Mouse (Mus musculus): ENCODE results near the gene Frs3. TPM values are rescaled to one million over a fixed set of nuclear protein-coding genes. Genes with fewer than 3 reads are reported as not detected.
A peak's percentile ranks its signal among the peaks of the same experiment; 100 is the strongest.

Frs3 gene
- polyA plus RNA-seq, 1 experiment from 2014 or later: 4.1 TPM

DNA sequence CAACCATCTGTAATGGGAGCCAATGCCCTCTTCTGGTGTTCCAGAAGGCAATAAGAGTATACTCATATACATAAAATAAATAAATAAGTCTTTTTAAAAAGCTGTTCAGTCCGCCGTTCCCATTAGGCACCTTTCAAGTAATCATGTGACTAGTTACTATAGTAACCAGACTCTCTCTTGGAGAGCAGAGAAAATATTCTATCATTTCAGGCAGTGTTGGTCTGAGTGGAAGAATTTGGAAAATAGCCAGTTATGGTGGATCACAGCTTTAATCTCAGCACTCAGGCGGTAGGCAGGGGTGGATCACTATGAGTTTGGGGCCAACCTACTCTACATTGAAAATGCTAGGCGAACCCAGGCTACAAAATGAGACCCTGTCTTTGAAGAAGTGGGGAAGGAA, 19.7 kb upstream of the Frs3 start:
- no peaks in the 10 kb centered on the region for H3K9me3 ChIP-seq (replicated peaks)
- 0 out of 2 replicates have a peak, but pooled peaks cover 4% of the 10 kb centered on the region for H3K27me3 ChIP-seq
- H3K4me2 ChIP-seq: no peak overlapping the region
- peaks cover 13% of the 10 kb centered on the region for H3K4me1 ChIP-seq (replicated peaks)
- no peaks in the 10 kb centered on the region for H3K36me3 ChIP-seq
- no peak overlapping the region for H3K27ac ChIP-seq
- WGBS: 68% methylated on average over 4 of the region's 4 CpGs
- H3K9ac ChIP-seq: no peak overlapping the region
- ATAC-seq (replicated peaks; ENCODE audit: insufficient number of reproducible peaks, insufficient read depth, low FRiP score, low read depth): no peak
- H3K4me3 ChIP-seq: no peak overlapping the region

DNA sequence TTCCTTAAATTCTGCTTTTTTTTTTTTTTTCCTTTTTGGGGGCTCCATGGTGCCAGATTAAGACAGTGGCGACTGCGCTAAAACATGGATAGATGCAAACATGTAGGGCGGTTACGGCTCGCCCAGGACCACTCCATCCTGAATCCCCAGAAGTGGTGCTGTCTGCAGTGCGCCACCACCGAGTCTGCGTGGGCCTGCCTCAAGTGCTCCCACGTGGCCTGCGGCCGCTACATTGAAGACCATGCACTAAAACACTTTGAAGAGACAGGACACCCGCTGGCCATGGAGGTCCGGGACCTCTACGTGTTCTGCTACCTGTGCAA, 16.9 kb upstream of the Frs3 start:
- peaks cover 13% of the 10 kb centered on the region for H3K4me1 ChIP-seq (replicated peaks)
- peak overlapping the region; percentile 52 for H3K9ac ChIP-seq
- H3K9me3 ChIP-seq (replicated peaks): no peaks in the 10 kb centered on the region
- 20% methylated on average over 14 of the region's 14 CpGs for WGBS
- peak overlapping the region; percentile 83 for H3K4me2 ChIP-seq
- H3K4me3 ChIP-seq: peak overlapping the region; percentile 49
- peak; percentile 32; the same call in 1 of the 2 replicates for ATAC-seq (replicated peaks; ENCODE audit: insufficient number of reproducible peaks, insufficient read depth, low FRiP score, low read depth)
- no peaks in the 10 kb centered on the region for H3K36me3 ChIP-seq
- H3K27ac ChIP-seq: no peak overlapping the region
- 0 out of 2 replicates have a peak, but pooled peaks cover 4% of the 10 kb centered on the region for H3K27me3 ChIP-seq

GRCm38 (mm10) chr17:47672311-47673111, 16.3 kb upstream of the Frs3 start:
- no peaks in the 10 kb centered on the region for H3K9me3 ChIP-seq (replicated peaks)
- peaks cover 13% of the 10 kb centered on the region for H3K4me1 ChIP-seq (replicated peaks)
- peak overlapping the region; percentile 83 for H3K4me2 ChIP-seq
- peak overlapping the region; percentile 49 for H3K4me3 ChIP-seq
- H3K9ac ChIP-seq: peak overlapping the region; percentile 52
- 0 out of 2 replicates have a peak, but pooled peaks cover 4% of the 10 kb centered on the region for H3K27me3 ChIP-seq
- no peaks in the 10 kb centered on the region for H3K36me3 ChIP-seq
- peak; percentile 81 for ATAC-seq (replicated peaks; ENCODE audit: insufficient number of reproducible peaks, insufficient read depth, low FRiP score, low read depth)
- WGBS: 5% methylated on average over 68 of the region's 68 CpGs
- H3K27ac ChIP-seq: no peak overlapping the region

- 0 out of 2 replicates have a peak, but pooled peaks cover 4% of the 10 kb centered on the region for H3K27me3 ChIP-seq
- no peak for ATAC-seq (replicated peaks; ENCODE audit: insufficient number of reproducible peaks, insufficient read depth, low FRiP score, low read depth)
- H3K4me1 ChIP-seq (replicated peaks): peaks cover 13% of the 10 kb centered on the region
- H3K27ac ChIP-seq: no peak overlapping the region
- no peak overlapping the region for H3K9ac ChIP-seq
- peaks cover 21% of the 10 kb centered on the region for H3K36me3 ChIP-seq
- no peaks in the 10 kb centered on the region for H3K9me3 ChIP-seq (replicated peaks)
- H3K4me2 ChIP-seq: no peak overlapping the region
- WGBS: 21% methylated on average over 9 of the region's 9 CpGs
- H3K4me3 ChIP-seq: no peak overlapping the region
Observed at GRCm38 (mm10) chr17:47676581-47676980, 12.2 kb upstream of the Frs3 start.

DNA sequence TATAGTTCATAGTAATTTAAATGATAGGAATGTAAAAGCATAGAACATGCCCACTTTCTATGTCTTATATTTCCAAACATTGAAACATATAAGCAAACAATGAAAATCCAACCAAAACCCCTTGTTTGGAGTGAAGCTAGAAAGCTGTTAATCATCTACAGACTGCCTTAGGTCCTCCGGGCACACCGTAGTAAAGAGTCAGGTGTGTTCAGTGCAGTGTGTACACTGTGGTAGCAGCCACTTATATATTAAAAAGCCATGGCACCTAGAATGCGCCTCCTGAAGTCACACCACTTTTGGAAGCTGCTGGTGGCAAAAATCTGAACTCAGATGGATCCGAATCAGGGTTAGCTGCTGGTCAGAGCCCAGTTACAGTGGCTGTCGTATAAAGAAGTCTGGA, 10.6 kb upstream of the Frs3 start:
- WGBS: 90% methylated on average over 5 of the region's 5 CpGs
- Histone ChIP-seq H3K4me2 (no peak overlapping the region), H3K4me1 (replicated peaks) (peaks cover under 1% of the 10 kb centered on the region; the same call in 1 of the 2 replicates), H3K9me3 (replicated peaks) (no peaks in the 10 kb centered on the region), H3K9ac (no peak overlapping the region), H3K27me3 (no peaks in the 10 kb centered on the region), H3K4me3 (no peak overlapping the region), H3K36me3 (peaks cover 36% of the 10 kb centered on the region), H3K27ac (no peak overlapping the region)
- ATAC-seq (replicated peaks; ENCODE audit: insufficient number of reproducible peaks, insufficient read depth, low FRiP score, low read depth): no peak

DNA sequence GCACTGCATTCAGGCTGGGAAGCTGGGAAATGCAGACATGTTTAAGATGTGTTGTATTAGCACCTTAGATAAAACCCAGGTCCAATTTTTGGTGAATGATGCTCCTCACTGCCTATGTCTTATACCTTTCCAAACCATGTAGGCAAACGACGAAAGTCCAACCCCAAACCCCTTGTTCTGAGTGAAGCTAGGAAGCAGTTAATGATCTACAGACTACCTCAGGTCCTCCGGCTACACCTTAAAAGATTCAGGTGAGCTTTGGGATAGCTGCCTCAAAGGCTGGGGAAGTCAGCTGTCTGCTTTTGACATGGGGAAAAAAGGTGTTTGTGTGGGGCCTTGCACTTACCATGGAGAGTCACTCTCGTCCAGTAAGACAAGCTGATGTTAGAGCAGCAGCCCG, 10.1 kb upstream of the Frs3 start:
- no peaks in the 10 kb centered on the region for H3K9me3 ChIP-seq (replicated peaks)
- H3K4me3 ChIP-seq: no peak overlapping the region
- H3K4me2 ChIP-seq: no peak overlapping the region
- H3K36me3 ChIP-seq: peaks cover 38% of the 10 kb centered on the region
- no peak overlapping the region for H3K9ac ChIP-seq
- H3K4me1 ChIP-seq (replicated peaks): no peaks in the 10 kb centered on the region
- 84% methylated on average over 5 of the region's 5 CpGs for WGBS
- H3K27me3 ChIP-seq: no peaks in the 10 kb centered on the region
- H3K27ac ChIP-seq: no peak overlapping the region
- ATAC-seq (replicated peaks; ENCODE audit: insufficient number of reproducible peaks, insufficient read depth, low FRiP score, low read depth): no peak

- Histone ChIP-seq H3K36me3 (peaks cover 54% of the 10 kb centered on the region), H3K9me3 (replicated peaks) (no peaks in the 10 kb centered on the region), H3K27me3 (no peaks in the 10 kb centered on the region), H3K4me2 (no peak overlapping the region), H3K9ac (no peak overlapping the region), H3K4me3 (no peak overlapping the region), H3K27ac (no peak overlapping the region), H3K4me1 (replicated peaks) (peaks cover 8% of the 10 kb centered on the region)
- 83% methylated on average over 4 of the region's 4 CpGs for WGBS
- no peak for ATAC-seq (replicated peaks; ENCODE audit: insufficient number of reproducible peaks, insufficient read depth, low FRiP score, low read depth)
Observed at GRCm38 (mm10) chr17:47682836-47683235, 6.0 kb upstream of the Frs3 start.

DNA sequence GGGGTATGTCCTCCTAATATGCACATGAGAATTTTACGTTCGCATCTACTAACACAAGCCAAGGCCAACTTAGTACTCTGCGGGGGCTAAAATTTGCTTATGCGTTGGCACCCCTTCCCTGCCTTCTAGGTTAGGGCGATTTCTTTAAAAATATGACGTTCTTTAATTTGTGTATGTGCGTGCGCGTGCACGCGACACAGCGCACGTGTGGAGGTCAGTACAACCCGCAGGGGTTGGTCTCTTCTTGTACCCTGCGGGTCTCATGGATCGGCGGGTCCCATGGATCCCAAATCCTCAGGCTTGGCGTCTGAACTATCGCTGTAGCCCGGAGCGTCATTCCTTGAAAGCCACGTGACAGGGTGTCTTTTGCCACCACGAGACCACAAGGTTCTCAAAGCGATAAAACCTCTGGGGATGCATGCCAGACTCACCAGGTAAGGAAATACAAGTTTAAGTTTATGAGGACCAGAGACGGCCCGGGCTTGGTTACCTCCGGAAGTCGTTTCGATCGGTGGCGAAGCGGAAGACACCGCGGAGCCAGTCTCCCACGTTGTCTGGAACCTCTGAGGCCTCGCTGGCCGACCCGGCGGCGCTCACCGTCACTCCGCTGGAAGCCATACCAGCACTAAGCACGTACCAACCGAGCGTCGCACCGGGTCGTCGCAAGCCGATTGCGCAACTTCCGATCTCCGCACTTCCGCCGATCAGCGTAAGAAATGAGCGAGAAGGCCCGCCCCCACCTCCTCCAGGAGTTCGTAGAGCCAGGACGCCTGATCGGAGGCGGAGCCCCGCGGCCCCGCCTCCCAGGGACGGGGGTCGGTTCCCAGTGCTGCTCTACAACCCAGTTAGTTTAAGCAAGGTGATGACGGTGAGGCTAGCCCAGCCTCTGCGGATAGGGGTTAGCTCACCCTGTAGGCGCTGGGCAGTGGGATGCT, 1.2 kb upstream of the Frs3 start:
- Histone ChIP-seq H3K4me2 (peak overlapping the region; percentile 97), H3K9me3 (replicated peaks) (no peaks in the 10 kb centered on the region), H3K4me1 (replicated peaks) (peaks cover 17% of the 10 kb centered on the region), H3K27ac (peak overlapping the region; percentile 81), H3K9ac (peak overlapping the region; percentile 79), H3K36me3 (peaks cover 24% of the 10 kb centered on the region), H3K27me3 (no peaks in the 10 kb centered on the region; the same call in 1 of the 2 replicates), H3K4me3 (peak overlapping the region; percentile 79)
- under 1% methylated on average over 70 of the region's 70 CpGs for WGBS
- peak; percentile 90 for ATAC-seq (replicated peaks; ENCODE audit: insufficient number of reproducible peaks, insufficient read depth, low FRiP score, low read depth)

GRCm38 (mm10) chr17:47688344-47688607, 554 bp upstream of the Frs3 start, which contains the start of gene Tomm6:
Tomm6 (minus strand) TSS chr17:47688386.
- Histone ChIP-seq H3K4me2 (peak within 1 kb of the TSS; percentile 97), H3K4me3 (peak within 1 kb of the TSS; percentile 79), H3K27me3 (no peaks in the 10 kb centered on the region; the same call in 1 of the 2 replicates), H3K36me3 (peaks cover 18% of the 10 kb centered on the region), H3K4me1 (replicated peaks) (peaks cover 17% of the 10 kb centered on the region), H3K9ac (peak within 1 kb of the TSS; percentile 79), H3K9me3 (replicated peaks) (no peaks in the 10 kb centered on the region), H3K27ac (peak within 1 kb of the TSS; percentile 81)
- no peak for ATAC-seq (replicated peaks; ENCODE audit: insufficient number of reproducible peaks, insufficient read depth, low FRiP score, low read depth)
- WGBS: under 1% methylated on average over 9 of the region's 9 CpGs

GRCm38 (mm10) chr17:47689894-47690293, 1.1 kb downstream of the Frs3 start:
- no peak for ATAC-seq (replicated peaks; ENCODE audit: insufficient number of reproducible peaks, insufficient read depth, low FRiP score, low read depth)
- Histone ChIP-seq H3K9ac (no peak overlapping the region), H3K4me3 (peak overlapping the region; percentile 79; the same call in 1 of the 2 replicates), H3K4me1 (replicated peaks) (peaks cover 25% of the 10 kb centered on the region), H3K4me2 (peak overlapping the region; percentile 97; the same call in 1 of the 2 replicates), H3K36me3 (peaks cover 6% of the 10 kb centered on the region), H3K27me3 (no peaks in the 10 kb centered on the region; the same call in 1 of the 2 replicates), H3K9me3 (replicated peaks) (no peaks in the 10 kb centered on the region), H3K27ac (no peak overlapping the region)
- 81% methylated on average over 8 of the region's 8 CpGs for WGBS

DNA sequence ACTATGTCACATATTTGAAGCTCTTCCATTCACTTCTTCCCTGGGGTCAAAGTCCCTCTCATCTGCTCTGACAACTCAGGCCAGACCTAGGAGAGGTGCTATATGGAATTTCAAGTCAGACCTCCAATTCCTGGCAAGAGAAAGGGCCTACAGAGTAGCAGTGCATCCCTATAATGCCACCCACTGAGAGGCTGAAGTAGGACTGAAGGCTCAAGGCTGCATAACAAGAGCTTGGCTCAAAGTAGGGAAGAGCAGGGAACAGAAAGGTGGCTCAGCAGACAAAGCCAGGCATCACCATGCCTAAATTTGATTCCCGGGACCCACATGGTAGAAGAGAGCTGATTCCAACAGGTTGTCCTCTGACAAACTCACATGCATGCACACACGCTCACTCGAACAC, 2.8 kb downstream of the Frs3 start:
- peaks cover 30% of the 10 kb centered on the region for H3K4me1 ChIP-seq (replicated peaks)
- no peak overlapping the region for H3K4me2 ChIP-seq
- no peaks in the 10 kb centered on the region for H3K9me3 ChIP-seq (replicated peaks)
- H3K36me3 ChIP-seq: no peaks in the 10 kb centered on the region
- H3K27ac ChIP-seq: no peak overlapping the region
- 85% methylated on average over 3 of the region's 3 CpGs for WGBS
- H3K4me3 ChIP-seq: no peak overlapping the region
- ATAC-seq (replicated peaks; ENCODE audit: insufficient number of reproducible peaks, insufficient read depth, low FRiP score, low read depth): no peak
- no peaks in the 10 kb centered on the region; the same call in 1 of the 2 replicates for H3K27me3 ChIP-seq
- no peak overlapping the region for H3K9ac ChIP-seq

All from heart, embryonic 15.5 days (tissue).